Mouse (Mus musculus) inflammation-experienced regulatory T-cells, adult 6 months (primary cell): ENCODE data around the gene Jam3. TPM values are rescaled to one million over a fixed set of nuclear protein-coding genes. Genes with fewer than 3 reads are reported as not detected.

ENCODE experiments used
- ATAC-seq: one replicate; pipeline ENCODE4 v1.8.0; 2017
- polyA plus RNA-seq, 3 experiments: library from polyadenylated mRNA; unstranded; fragments of 100-300 nt; shearing (Covaris generic); gene quantifications; one replicate each; pipeline ENCODE4 v1.2.1; 2017

Gene Jam3
- polyA plus RNA-seq, 3 experiments from 2014 or later: 0.74 to 0.95 TPM; not detected in 1

DNA sequence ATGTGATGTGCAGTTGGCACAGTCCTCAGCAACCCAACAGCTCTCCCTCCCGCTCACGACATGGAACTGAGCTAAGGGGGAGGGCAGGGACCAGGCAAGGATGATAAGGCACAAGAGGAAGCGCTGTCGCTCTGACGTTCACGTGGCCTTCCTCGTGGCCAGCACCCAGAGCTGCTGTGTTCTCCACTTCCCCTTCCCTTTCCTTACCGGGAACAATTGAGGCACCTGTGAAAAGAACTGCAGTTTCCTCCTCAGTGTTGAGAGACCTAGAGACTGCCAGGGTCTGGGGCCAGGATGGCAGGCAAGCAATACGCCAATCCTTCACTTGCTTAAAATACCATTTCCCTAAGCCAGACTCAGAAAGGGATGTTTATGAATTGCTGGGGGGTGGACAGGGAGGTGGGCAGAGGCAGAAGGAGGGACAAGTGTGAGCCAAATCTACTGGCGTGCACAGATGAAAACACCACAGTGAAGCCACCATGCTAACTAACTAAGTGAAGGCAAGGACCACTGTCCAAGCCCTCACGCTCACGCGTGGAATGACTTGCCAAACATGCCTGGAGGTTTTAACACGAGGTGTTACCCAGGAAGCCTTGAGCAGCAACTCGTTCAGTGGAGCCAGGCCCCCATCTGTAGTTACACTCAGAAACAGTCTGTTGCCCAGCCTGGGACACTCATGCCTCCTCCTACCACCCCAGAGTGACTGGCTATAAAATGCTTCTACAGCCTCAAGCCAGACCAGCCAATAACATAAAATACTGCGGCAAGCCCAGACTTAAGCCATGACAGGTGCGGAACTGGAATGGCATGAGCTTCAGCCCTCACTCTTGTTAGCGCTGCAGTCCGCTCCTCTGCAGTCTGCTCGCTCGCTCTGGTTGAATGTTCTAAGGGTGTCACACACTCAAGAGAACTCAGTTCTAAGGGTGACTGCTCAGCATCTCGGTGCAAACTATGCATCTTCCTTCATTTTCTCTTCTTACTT, 45.4 kb downstream of the Jam3 start:
- no peak for ATAC-seq

DNA sequence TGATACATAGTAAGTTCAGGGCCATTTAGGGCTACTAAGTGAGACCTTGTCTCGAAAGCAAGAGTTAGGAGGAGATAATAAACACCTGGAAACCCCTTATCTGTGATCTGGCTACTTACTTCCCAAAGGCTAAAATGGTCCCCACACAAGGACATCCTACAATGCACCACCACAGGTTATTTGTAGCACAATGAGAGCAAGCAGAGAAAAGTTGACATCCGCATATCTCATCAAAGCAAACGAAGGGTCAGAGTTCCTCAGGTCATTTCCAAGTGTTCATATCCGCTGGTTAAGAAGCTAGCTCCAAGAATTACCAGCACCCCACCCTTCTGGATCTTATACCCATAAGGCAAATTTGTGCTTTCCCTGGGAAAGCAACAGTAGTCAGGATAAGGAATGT, 46.8 kb downstream of the Jam3 start:
- ATAC-seq: no peak

DNA sequence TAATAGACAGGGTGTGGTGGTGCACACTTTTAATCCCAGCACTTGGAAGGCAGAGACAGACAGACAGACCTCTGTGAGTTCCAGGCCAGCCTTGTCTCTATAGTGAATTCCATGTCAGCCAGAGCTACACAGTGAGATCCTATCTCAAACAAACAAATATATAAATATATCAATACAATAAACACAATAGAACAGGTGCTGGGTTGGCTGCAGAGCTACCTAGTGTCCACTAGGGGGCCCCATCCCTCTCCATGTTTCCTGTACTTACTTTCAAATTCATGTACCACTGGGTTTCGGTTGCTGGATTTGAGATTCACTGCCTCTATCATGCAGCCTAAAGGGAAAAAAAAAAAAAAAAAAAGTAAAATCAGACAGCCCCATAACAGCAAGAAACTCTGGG, 49.1 kb downstream of the Jam3 start:
- no peak for ATAC-seq

DNA sequence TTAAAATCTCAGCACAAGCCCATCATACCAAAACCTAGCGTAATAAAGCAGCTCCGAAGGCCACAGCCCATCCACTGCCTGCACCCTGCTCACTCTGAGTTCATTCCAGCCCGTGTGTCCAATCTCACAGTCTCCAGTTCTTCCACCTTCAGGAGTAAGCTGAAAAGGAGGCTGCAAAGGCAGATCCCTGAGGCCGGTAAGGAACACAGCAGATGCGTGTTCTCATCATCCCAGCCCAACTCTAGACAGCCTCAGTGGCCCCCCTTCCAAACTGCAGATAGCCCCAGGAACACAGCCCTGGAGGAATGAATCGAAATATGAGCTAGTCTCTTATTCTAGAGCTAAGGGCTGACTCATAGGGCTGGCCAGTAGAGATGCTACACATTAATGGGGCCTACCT, 53.8 kb downstream of the Jam3 start:
- ATAC-seq: no peak

DNA sequence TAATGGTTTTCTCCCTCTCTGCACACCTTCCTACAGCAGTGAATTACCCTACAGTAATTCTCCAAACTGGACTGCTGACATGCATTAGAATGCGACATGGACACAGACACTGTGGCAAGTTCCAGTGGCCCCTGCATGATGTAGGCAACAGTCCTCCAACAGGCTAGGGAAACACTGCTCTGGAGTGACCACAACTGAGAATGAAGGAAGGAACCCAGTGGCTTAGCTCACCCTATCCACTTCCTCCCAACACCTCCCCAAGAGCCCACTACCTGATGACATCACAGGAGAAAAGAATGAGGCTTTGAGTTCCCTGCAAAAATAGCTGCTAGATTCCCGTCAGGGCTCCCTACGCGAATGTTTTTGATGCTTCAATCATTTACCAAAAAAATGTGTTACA, 55.7 kb downstream of the Jam3 start:
- ATAC-seq: no peak

DNA sequence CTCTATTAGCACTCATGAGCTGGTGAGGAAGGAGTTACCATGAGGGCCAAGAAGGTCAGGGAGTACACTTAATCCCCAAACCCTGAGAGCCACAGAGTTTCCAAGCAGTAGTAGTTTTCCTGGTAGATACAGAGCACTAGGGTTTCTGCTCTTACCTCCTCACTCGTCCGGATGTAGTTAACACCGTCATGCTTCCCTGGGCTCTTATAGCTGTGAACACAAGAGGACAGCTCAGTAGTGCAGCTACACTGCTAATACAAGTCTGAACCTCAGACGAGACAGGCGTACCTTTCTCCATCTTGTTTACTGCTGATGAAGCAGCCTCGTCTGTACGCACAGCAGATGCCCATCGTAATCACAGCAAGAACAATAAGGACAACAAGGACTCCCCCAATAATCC, 56.7 kb downstream of the Jam3 start:
- ATAC-seq: no peak

DNA sequence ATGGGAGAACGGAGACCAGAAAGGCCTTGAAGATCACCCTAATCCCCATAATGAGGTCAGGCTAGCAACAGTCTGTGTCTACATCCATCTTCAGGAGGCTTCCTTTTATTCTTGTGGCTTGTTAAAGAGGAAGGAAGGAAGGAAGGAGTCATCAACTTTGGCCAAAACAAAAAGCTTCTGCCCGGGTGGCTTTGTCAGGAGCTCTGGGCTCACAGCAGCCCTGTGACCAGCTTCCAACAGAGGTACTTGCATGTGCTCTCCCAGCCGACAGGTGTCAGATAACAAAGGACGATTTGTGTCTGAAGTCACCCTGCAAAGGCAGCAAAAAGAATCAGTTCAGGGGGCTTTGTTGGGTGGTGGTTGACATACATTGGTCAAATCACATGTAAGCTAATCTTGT, 57.1 kb downstream of the Jam3 start:
- ATAC-seq: no peak

DNA sequence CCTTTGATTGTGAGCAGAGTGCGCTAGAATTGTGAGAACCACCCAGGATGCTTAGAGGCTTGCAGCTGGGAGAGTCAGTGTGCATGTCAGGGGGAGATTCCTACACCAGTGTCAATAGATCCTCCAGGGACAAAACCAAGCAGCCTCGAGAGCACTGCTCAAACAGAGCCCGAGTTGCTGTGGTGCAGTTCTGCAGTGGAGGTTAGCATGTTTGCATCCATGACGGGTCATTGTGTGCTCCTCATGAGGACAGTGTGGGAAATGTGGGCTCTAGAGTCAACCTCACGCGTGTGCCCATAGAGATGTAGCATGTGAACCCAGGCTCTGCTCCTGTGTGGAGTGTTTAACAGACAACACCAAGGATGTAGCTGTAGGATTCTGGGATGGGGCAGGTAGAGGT, 62.3 kb downstream of the Jam3 start:
- no peak for ATAC-seq

DNA sequence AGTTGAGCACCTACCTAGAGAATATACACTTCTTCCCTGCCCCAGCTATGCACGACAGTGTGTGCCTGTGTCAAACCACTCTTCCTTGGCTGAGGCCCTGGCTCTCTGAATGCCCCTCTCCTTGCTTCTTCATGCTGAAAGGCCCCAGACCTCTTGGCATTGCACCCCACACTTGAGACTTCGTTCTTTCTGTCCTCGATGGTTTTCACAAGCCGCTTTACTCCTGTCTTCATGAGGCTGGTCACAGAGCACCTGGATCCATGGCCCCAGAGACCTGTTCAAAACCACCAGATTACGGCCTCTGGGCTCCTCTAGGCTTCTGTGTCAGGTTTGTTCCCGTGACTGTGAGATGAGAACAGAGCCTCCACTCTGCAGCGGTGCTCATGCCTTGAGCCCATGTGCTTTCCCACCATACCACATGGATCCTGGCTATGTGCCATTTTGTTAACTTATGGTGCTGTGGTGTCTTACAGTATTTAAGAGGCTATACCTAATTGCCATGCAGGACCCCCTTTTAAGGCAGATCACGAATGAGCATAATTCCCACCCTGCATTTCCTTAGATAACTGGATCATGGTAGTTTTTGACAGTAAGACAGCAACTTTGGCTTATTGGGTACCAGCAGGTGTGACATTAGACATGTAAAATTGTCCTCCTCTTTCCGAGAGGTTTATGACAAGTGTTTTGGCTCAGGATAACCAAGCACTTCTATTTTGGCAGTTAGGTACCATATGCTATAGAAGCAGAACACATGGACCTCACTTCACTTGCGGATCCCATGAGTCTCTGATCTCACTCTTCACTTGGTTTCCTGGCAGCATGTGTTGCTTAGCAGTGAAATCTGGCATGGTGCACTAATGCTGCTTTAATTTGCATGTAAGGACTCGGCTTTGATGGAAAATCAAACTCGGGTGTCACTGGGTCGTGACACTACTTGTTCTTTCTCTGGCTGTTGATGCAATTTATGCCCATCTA, 64.1 kb downstream of the Jam3 start:
- ATAC-seq: no peak

DNA sequence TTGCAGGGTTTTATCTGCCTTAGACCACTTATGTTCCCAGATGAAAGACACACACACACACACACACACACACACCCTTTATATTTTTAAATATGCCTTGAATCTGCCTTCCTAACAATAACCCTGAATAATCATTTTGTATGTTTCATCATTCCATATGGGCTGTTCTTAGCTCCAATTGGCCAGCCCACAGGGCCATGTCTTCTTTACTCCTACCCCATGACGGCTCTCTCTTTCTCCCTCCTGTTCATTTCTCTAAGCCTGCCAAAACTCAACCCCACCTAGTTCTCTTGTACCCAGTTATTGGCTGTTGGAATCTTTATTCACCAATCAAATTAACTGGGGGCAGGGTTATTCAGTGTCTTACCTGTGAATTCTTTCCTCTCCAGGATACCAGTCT, 65.1 kb downstream of the Jam3 start:
- ATAC-seq: no peak

DNA sequence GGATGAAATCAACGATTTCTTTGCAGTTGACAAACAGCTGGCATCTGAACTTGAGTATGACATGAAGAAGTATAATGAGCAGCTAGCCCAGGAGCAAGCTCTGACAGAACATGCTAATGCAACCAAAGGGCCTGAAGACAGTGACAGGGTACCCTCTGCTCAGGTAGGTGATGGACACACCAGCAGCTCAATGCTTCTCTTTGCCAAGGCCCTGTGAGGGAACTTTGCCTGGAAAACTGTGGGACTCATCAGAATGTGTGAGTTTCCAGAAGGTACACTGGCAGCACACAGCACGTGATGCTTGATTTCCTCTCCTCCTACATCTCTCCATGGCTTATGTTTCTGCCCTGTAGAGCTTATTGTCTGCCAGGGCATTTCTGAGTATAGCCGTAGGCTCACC, 67.8 kb downstream of the Jam3 start:
- ATAC-seq: no peak

DNA sequence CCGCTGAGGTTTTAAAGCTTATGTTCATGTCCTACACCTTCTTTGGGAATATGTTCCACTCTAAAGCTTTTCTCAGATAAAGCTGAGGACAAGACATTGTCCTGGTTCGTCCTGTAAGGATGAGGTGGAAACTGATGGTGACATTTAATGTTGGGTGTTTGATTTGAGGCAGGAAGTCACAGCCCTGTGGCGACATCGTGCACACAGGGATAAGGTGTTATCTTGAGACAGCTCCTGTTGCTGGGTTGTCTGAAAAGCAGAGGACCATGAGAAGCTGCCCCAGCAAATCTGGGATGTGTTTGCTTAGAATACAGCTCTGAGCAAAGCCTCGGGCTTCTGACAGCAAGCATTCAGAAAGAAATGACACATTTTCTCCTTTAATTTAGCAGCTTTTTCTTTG, 69.0 kb downstream of the Jam3 start:
- ATAC-seq: no peak

DNA sequence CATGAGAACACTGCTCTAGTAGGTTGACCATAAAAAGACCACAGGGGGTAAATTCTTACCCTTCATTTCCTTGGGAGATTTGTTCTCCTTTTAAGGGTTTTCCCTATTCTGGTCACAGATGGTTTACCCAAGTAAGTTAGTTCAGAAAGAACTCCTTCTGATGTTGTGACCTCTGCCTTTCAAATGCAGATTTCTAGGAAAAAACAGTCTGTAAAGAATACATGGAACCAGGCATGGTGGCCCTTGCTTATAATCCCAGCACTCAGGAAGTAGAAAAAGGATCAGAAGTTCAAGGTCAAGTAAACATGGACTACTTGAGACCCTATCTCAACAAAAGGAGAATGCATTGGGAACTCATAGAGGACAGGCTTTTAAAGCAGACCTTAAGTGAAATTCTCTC, 79.4 kb downstream of the Jam3 start:
- no peak for ATAC-seq

DNA sequence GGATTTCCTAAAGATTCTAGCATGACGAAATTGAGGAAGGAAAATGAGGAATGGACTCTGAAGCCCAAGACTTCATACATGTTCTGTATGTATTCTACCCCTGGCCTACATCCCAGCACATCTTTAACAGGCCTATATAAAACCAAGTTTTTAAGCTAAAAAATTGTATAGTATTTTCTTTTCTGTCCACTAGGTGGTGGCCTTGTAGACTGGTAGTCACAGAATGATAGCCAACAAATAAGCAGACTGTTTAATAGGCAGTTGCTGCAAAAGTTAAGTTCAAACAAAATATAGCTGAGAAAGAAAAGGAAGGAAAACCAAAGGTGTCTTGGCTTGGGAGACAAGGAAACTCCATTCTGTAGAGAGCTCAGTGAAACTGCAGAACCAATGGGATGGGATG, 80.5 kb downstream of the Jam3 start:
- no peak for ATAC-seq

DNA sequence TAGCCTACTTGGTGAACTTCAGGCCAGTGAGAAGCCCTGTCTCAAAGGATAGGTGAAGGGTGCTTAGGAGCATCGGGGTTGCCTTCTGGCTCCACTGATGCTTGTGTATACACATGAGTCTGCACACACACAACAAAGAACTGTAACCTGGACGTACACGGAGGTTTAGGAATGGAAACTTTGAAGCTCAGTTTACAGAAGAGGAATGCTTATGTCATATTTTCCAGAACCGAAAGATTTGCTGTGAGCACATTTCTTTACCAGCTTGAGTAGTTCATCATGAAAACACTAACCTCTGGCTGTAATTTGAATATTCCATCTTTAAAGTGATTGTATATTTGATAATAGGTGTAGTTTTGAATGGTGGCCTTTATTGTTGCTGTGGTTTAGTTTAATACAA, 84.3 kb downstream of the Jam3 start:
- ATAC-seq: peak; percentile 35

DNA sequence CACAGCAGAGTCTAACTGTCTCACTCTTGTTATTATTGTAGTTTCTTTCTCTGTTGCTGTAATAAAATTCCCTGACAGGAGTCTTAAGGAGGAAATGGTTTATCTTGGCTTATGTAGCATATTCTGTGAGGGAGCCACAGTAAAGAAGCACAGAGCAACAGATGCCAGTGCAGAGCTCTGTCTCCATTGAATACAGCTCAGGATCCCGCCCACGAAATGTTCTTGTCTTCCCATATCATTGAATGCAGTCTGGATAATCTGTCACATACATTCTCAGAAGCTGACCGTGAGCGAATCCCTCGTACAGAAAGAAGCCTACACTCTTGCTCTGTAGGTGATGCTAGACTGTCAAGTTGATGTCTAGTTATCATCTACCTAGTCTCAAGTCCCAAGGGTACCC, 96.9 kb downstream of the Jam3 start:
- no peak for ATAC-seq

DNA sequence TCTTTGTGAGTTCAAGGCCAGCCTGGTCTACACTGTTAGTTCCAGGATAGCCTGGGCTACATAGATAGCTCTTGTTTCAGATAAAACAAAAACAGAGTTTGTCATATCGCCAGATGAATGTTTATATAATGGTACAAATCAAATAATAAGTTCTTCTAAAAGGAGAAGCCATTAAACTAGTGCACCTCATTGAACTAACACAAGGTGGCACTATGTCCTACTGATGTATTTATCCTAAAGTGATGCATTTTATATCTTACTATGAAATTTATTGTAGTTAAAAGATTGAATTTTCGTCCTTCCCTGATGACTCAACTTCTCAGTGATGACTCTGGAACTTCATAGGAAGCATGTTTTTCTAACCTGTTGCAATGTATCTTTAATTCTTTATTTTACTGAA, 105.7 kb downstream of the Jam3 start:
- ATAC-seq: no peak

Other genes with a start within 250 kb of the Jam3 start
- under 1 TPM in 1 of 3 experiments, not detected in 2; 0.40 TPM for gene Gm1110, start 232.3 kb downstream of the Jam3 start, polyA plus RNA-seq
- gene Acad8, start 155.9 kb downstream of the Jam3 start, polyA plus RNA-seq: 10 to 100 TPM; 21.8 to 42.0 (median 30.5) TPM
- gene Thyn1, start 155.7 kb downstream of the Jam3 start, polyA plus RNA-seq: 10 to 100 TPM; 71.3 to 87.6 (median 72.9) TPM
- 10 to 100 TPM in 2 of 3 experiments, 1 to 10 TPM in 1; 8.3 to 12.6 (median 12.3) TPM for gene Vps26b, start 125.4 kb downstream of the Jam3 start, polyA plus RNA-seq
- 10 to 100 TPM; 25.1 to 38.5 (median 26.4) TPM for gene Ncapd3, start 125.2 kb downstream of the Jam3 start, polyA plus RNA-seq
- 1 to 10 TPM; 1.1 to 3.9 (median 2.6) TPM for gene Igsf9b, start 143.8 kb upstream of the Jam3 start, polyA plus RNA-seq
- gene Spata19, start 241.4 kb upstream of the Jam3 start, polyA plus RNA-seq: not detected